Mouse (Mus musculus) central nervous system, embryonic 14 days (tissue): ENCODE measurements around the gene Arg1. TPM values are rescaled to one million over a fixed set of nuclear protein-coding genes. Genes with fewer than 3 reads are reported as not detected.

Experiments
- polyA plus RNA-seq: library from polyadenylated mRNA; depleted of rRNA; stranded (reverse); fragments of >200 nt; gene quantifications from 2 replicates; pipeline ENCODE4 v1.2.3, GENCODE M21; 2012; rRNA removed

Arg1 gene
- polyA plus RNA-seq, result 1.9 and 2.1 TPM in 2 replicates

GRCm38 (mm10) chr10:24926962-24927720 lies at the start of gene Arg1:
Arg1 (minus strand) TSS chr10:24927484.

GRCm38 (mm10) chr10:24869760-24870290 lies 57.5 kb downstream of the Arg1 start, which contains the start of gene Med23:
Med23 (plus strand) TSS chr10:24869986.

Other genes with a start within 250 kb of the Arg1 start
- 1.6 and 2.1 TPM in 2 replicates for gene Enpp1, start 215.3 kb downstream of the Arg1 start, polyA plus RNA-seq
- gene Enpp3, start 84.7 kb downstream of the Arg1 start, polyA plus RNA-seq, result 2.9 and 4.2 TPM in 2 replicates
- 45.4 and 53.6 TPM in 2 replicates for gene Med23, start 57.5 kb downstream of the Arg1 start, polyA plus RNA-seq